Mouse (Mus musculus): ENCODE results near the gene Relt. TPM values are rescaled to one million over a fixed set of nuclear protein-coding genes. Genes with fewer than 3 reads are reported as not detected.
A peak's percentile ranks its signal among the peaks of the same experiment; 100 is the strongest.

Gene Relt
- polyA plus RNA-seq, 1 experiment, result 79.2 TPM

DNA sequence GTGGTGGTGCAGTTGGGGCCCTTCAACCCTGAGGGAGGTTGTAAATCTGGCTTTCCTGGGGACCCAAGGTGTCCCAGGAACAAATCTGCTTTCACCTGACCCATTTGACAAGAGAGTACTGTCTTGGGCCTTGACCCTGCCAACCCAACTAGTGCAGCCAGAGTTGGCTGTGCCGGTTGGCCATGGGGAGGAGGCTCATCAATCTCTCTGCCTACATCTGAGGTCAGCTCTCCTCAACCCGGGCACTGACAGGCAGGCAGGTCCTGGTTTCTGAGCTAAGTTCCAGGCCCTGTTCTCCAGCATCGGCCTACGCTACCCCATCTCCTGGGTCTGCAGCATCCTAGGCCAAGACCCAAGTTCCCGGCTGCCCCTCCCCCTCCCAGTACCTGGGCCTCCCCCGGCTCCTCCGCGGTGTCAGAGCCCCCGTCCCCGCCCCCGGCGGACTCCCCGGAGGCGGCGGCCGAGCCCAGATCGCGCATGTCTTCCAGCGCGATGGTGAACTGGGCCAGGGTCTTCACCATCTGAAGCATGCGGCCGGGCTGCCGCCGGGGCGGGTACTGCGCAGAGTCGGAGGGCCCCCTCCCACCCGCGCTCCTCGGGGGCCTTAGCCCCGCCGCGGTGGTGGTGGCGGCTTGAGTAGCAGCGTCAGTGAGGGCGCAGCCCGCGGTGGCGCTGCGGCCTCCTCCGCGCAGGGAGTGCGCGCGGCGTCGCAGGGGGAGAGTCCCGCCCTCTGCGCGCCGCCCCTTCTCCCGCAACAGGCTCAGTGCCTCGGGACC is 31.0 kb upstream of the Relt start:
- no peak for TF ChIP-seq CTCF (IDR thresholded peaks at IDR 0.05; ENCODE audit: extremely low read depth, insufficient read depth, insufficient read length, insufficient replicate concordance)
- TF ChIP-seq POLR2A (IDR thresholded peaks at IDR 0.05; ENCODE audit: low read depth, low read length), result no peak
- no peak for DNase-seq (ENCODE audit: low read depth in 1 of 2, low spot score in 2 of 2)

GRCm38 (mm10) chr7:100893249-100894056 is 30.2 kb upstream of the Relt start:
- no peak for DNase-seq (ENCODE audit: low read depth in 1 of 2, low spot score in 2 of 2)
- no peak for TF ChIP-seq POLR2A (IDR thresholded peaks at IDR 0.05; ENCODE audit: low read depth, low read length)
- no peak for TF ChIP-seq CTCF (IDR thresholded peaks at IDR 0.05; ENCODE audit: extremely low read depth, insufficient read depth, insufficient read length, insufficient replicate concordance)
- Histone ChIP-seq H3K27me3 (ENCODE audit: control insufficient read depth, insufficient read depth, low read length) (0 out of 2 replicates have a peak, but pooled peaks cover 3% of the 10 kb centered on the region), H3K27ac (ENCODE audit: insufficient read depth, low read length) (no peak overlapping the region), H3K4me1 (ENCODE audit: control insufficient read depth, insufficient read depth, insufficient read length) (peaks cover 5% of the 10 kb centered on the region; the same call in 1 of the 2 replicates), H3K4me3 (ENCODE audit: extremely low read depth, insufficient read depth, insufficient read length) (no peak overlapping the region), H3K36me3 (ENCODE audit: control insufficient read depth, insufficient read depth, low read length) (no peaks in the 10 kb centered on the region)
- 88% methylated on average over 20 of the region's 20 CpGs for WGBS

More for the DNA sequence above, 31.0 kb upstream of the Relt start:
- Histone ChIP-seq H3K27me3 (ENCODE audit: control insufficient read depth, insufficient read depth, low read length) (0 out of 2 replicates have a peak, but pooled peaks cover 3% of the 10 kb centered on the region), H3K36me3 (ENCODE audit: control insufficient read depth, insufficient read depth, low read length) (no peaks in the 10 kb centered on the region), H3K4me1 (ENCODE audit: control insufficient read depth, insufficient read depth, insufficient read length) (peaks cover 5% of the 10 kb centered on the region; the same call in 1 of the 2 replicates), H3K4me3 (ENCODE audit: extremely low read depth, insufficient read depth, insufficient read length) (peak overlapping the region; percentile 19; the same call in 1 of the 2 replicates), H3K27ac (ENCODE audit: insufficient read depth, low read length) (no peak overlapping the region)
- 7% methylated on average over 52 of the region's 53 CpGs for WGBS

DNA sequence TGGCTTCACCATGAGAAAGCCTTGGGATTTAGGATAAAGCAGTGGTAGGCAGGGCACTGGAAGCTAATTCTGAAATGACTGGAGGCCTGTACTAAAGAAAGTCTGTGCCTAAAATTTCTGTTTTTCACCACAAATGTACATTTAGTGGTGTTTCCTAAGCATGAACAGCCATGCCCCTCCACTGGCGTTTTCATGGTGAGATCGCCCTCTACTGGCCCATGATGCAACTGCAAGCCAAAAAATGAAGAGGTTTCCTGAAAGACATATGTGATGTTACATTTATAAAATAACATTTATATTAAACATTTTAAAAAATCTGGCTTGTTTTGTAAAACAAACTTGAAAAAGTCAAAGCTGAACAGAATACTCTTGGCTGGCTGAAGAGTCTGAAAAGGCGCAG is 23.3 kb upstream of the Relt start:
- DNase-seq (ENCODE audit: low read depth in 1 of 2, low spot score in 2 of 2), result peak; percentile 32 to 61
- Histone ChIP-seq H3K27ac (ENCODE audit: insufficient read depth, low read length) (no peak overlapping the region), H3K27me3 (ENCODE audit: control insufficient read depth, insufficient read depth, low read length) (no peaks in the 10 kb centered on the region), H3K4me3 (ENCODE audit: extremely low read depth, insufficient read depth, insufficient read length) (no peak overlapping the region), H3K36me3 (ENCODE audit: control insufficient read depth, insufficient read depth, low read length) (no peaks in the 10 kb centered on the region), H3K4me1 (ENCODE audit: control insufficient read depth, insufficient read depth, insufficient read length) (no peaks in the 10 kb centered on the region)
- WGBS, result 32% methylated on average over 3 of the region's 3 CpGs
- peak; percentile 82; the same call in 1 of the 2 replicates for TF ChIP-seq CTCF (IDR thresholded peaks at IDR 0.05; ENCODE audit: extremely low read depth, insufficient read depth, insufficient read length, insufficient replicate concordance)
- no peak for TF ChIP-seq POLR2A (IDR thresholded peaks at IDR 0.05; ENCODE audit: low read depth, low read length)

GRCm38 (mm10) chr7:100884460-100884859 is 21.2 kb upstream of the Relt start:
- 88% methylated on average over 4 of the region's 4 CpGs for WGBS

GRCm38 (mm10) chr7:100881950-100882349 is 18.7 kb upstream of the Relt start:
- H3K4me3 ChIP-seq (ENCODE audit: extremely low read depth, insufficient read depth, insufficient read length), result no peak overlapping the region
- no peaks in the 10 kb centered on the region for H3K36me3 ChIP-seq (ENCODE audit: control insufficient read depth, insufficient read depth, low read length)
- 89% methylated on average over 4 of the region's 4 CpGs for WGBS
- no peak for TF ChIP-seq CTCF (IDR thresholded peaks at IDR 0.05; ENCODE audit: extremely low read depth, insufficient read depth, insufficient read length, insufficient replicate concordance)
- no peak for TF ChIP-seq POLR2A (IDR thresholded peaks at IDR 0.05; ENCODE audit: low read depth, low read length)
- H3K4me1 ChIP-seq (ENCODE audit: control insufficient read depth, insufficient read depth, insufficient read length), result no peaks in the 10 kb centered on the region
- no peaks in the 10 kb centered on the region for H3K27me3 ChIP-seq (ENCODE audit: control insufficient read depth, insufficient read depth, low read length)
- no peak for DNase-seq (ENCODE audit: low read depth in 1 of 2, low spot score in 2 of 2)
- H3K27ac ChIP-seq (ENCODE audit: insufficient read depth, low read length), result no peak overlapping the region

More at GRCm38 (mm10) chr7:100884460-100884859, 21.2 kb upstream of the Relt start:
- H3K27ac ChIP-seq (ENCODE audit: insufficient read depth, low read length), result no peak overlapping the region
- no peaks in the 10 kb centered on the region for H3K36me3 ChIP-seq (ENCODE audit: control insufficient read depth, insufficient read depth, low read length)
- no peak for DNase-seq (ENCODE audit: low read depth in 1 of 2, low spot score in 2 of 2)
- no peak for TF ChIP-seq POLR2A (IDR thresholded peaks at IDR 0.05; ENCODE audit: low read depth, low read length)
- H3K4me1 ChIP-seq (ENCODE audit: control insufficient read depth, insufficient read depth, insufficient read length), result no peaks in the 10 kb centered on the region
- no peaks in the 10 kb centered on the region for H3K27me3 ChIP-seq (ENCODE audit: control insufficient read depth, insufficient read depth, low read length)
- H3K4me3 ChIP-seq (ENCODE audit: extremely low read depth, insufficient read depth, insufficient read length), result no peak overlapping the region

- H3K27ac ChIP-seq (ENCODE audit: insufficient read depth, low read length), result no peak overlapping the region
- 84% methylated on average over 9 of the region's 9 CpGs for WGBS
- no peaks in the 10 kb centered on the region for H3K27me3 ChIP-seq (ENCODE audit: control insufficient read depth, insufficient read depth, low read length)
- TF ChIP-seq POLR2A (IDR thresholded peaks at IDR 0.05; ENCODE audit: low read depth, low read length) (no peak), CTCF (IDR thresholded peaks at IDR 0.05; ENCODE audit: extremely low read depth, insufficient read depth, insufficient read length, insufficient replicate concordance) (no peak)
- DNase-seq (ENCODE audit: low read depth in 1 of 2, low spot score in 2 of 2), result no peak
- no peak overlapping the region for H3K4me3 ChIP-seq (ENCODE audit: extremely low read depth, insufficient read depth, insufficient read length)
- H3K4me1 ChIP-seq (ENCODE audit: control insufficient read depth, insufficient read depth, insufficient read length), result no peaks in the 10 kb centered on the region
- no peaks in the 10 kb centered on the region for H3K36me3 ChIP-seq (ENCODE audit: control insufficient read depth, insufficient read depth, low read length)
Measured at GRCm38 (mm10) chr7:100881531-100881930, 18.3 kb upstream of the Relt start.
